Comparison of ENCODE assay signal across 15 mouse cellular contexts in genomic region chr14:7913842-7914241, GRCm38 (mm10). TPM values are rescaled to one million over a fixed set of nuclear protein-coding genes. Genes with fewer than 3 reads are reported as not detected.
DNase-seq lines count a peak whose midpoint lies in the region; ATAC-seq and TF ChIP-seq lines count a peak whose summit lies in the region.
"Had no signal": no experiment of that assay in that cellular context is flagged by ENCODE, and none has a peak within 500 bp of the region (broad histone marks: within the 10 kb centered on the region; RNA-seq: fewer than 3 reads in every experiment).

No protein-coding gene starts in this region.

- peak; percentile 18 for DNase-seq in embryonic facial prominence, embryonic 11.5 days (ENCODE audit: low spot score)
- no peak for DNase-seq in embryonic facial prominence, embryonic 10.5 days (ENCODE audit: low spot score)
- peak; percentile 3 for DNase-seq in retina, embryonic 14.5 days (ENCODE audit: low spot score)
- DNase-seq in retina, postnatal 1 day, result no peak
- peak; percentile 38 to 46 for DNase-seq in thymus, postnatal 36 days
- no peak for DNase-seq in kidney, adult 8-10 months
- no peak for DNase-seq in cerebellum, adult 2 months
- DNase-seq: adrenal gland, postnatal 25 days had no signal

- H3K4me3 ChIP-seq in embryonic facial prominence, embryonic 11.5 days (ENCODE audit: low read depth, low read length), result no peak overlapping the region
- no peak overlapping the region for H3K4me3 ChIP-seq in embryonic facial prominence, embryonic 10.5 days
- no peak overlapping the region for H3K4me3 ChIP-seq in macrophage (ENCODE audit: inconsistent target)
- no peak overlapping the region for H3K4me3 ChIP-seq in cerebellum, adult 2 months (replicated peaks; ENCODE audit: insufficient read depth, low read depth, low read length)
- H3K4me3 ChIP-seq: erythroblast, embryonic 14.5 days; heart, embryonic 15.5 days had no signal

- no peak for TF ChIP-seq POLR2A in cerebellum, adult 2 months (IDR thresholded peaks at IDR 0.05; ENCODE audit: borderline replicate concordance, insufficient read depth, low read length)

- H3K27me3 ChIP-seq in embryonic facial prominence, embryonic 11.5 days (ENCODE audit: control insufficient read depth, insufficient read depth, low read length), result no peaks in the 10 kb centered on the region
- H3K27me3 ChIP-seq in embryonic facial prominence, embryonic 10.5 days (replicated peaks; ENCODE audit: low read depth, poor library complexity, severe bottlenecking), result no peaks in the 10 kb centered on the region
- no peaks in the 10 kb centered on the region for H3K27me3 ChIP-seq in cerebellum, adult 2 months (ENCODE audit: control insufficient read depth, insufficient read depth, low read length)
- H3K27me3 ChIP-seq: heart, embryonic 15.5 days had no signal

- ATAC-seq in embryonic facial prominence, embryonic 11.5 days (replicated peaks; ENCODE audit: insufficient number of reproducible peaks, low FRiP score, low TSS enrichment, low read depth), result no peak

- H3K9me3 ChIP-seq in embryonic facial prominence, embryonic 11.5 days (replicated peaks; ENCODE audit: control insufficient read depth, low read length), result no peaks in the 10 kb centered on the region
- no peaks in the 10 kb centered on the region for H3K9me3 ChIP-seq in embryonic facial prominence, embryonic 10.5 days
- H3K9me3 ChIP-seq: heart, embryonic 15.5 days had no signal

- H3K79me2 ChIP-seq in macrophage (ENCODE audit: inconsistent target), result no peaks in the 10 kb centered on the region

- WGBS in embryonic facial prominence, embryonic 11.5 days, result 72% methylated on average over 7 of the region's 7 CpGs
- 70% methylated on average over 7 of the region's 7 CpGs for WGBS in embryonic facial prominence, embryonic 10.5 days
- 0% methylated on average over 7 of the region's 7 CpGs for WGBS in macrophage (ENCODE audit: missing documents)
- WGBS in cerebellum, adult 2 months, result 83% methylated on average over 7 of the region's 7 CpGs

- no peaks in the 10 kb centered on the region for H3K4me1 ChIP-seq in embryonic facial prominence, embryonic 11.5 days (ENCODE audit: control insufficient read depth, insufficient read depth, low read length)
- H3K4me1 ChIP-seq in embryonic facial prominence, embryonic 10.5 days, result peaks cover 19% of the 10 kb centered on the region
- H3K4me1 ChIP-seq in cerebellum, adult 2 months (ENCODE audit: control insufficient read depth, insufficient read depth, low read length), result no peaks in the 10 kb centered on the region
- H3K4me1 ChIP-seq: heart, embryonic 15.5 days had no signal

- H3K36me3 ChIP-seq in embryonic facial prominence, embryonic 11.5 days (replicated peaks; ENCODE audit: control insufficient read depth, insufficient read depth, low read depth, low read length), result peaks cover 2% of the 10 kb centered on the region
- peaks cover 87% of the 10 kb centered on the region for H3K36me3 ChIP-seq in embryonic facial prominence, embryonic 10.5 days (replicated peaks)
- no peaks in the 10 kb centered on the region for H3K36me3 ChIP-seq in macrophage (ENCODE audit: inconsistent target)

- no peak for TF ChIP-seq CTCF in cerebellum, adult 2 months (IDR thresholded peaks at IDR 0.05; ENCODE audit: borderline replicate concordance, insufficient read depth, low read depth, low read length)

- no peak overlapping the region for H3K9ac ChIP-seq in embryonic facial prominence, embryonic 11.5 days (replicated peaks; ENCODE audit: low read length)
- H3K9ac ChIP-seq: heart, embryonic 15.5 days had no signal

- H3K4me2 ChIP-seq in embryonic facial prominence, embryonic 11.5 days (ENCODE audit: low read depth, low read length), result no peak overlapping the region
- H3K4me2 ChIP-seq: heart, embryonic 15.5 days had no signal

- H3K27ac ChIP-seq in embryonic facial prominence, embryonic 11.5 days (replicated peaks; ENCODE audit: low read depth, low read length), result no peak overlapping the region
- H3K27ac ChIP-seq in embryonic facial prominence, embryonic 10.5 days (replicated peaks), result no peak overlapping the region
- H3K27ac ChIP-seq in macrophage, result peak overlapping the region; percentile 25; the same call in 1 of the 2 replicates
- H3K27ac ChIP-seq in cerebellum, adult 2 months (ENCODE audit: insufficient read depth, low read length), result no peak overlapping the region
- H3K27ac ChIP-seq: heart, embryonic 15.5 days had no signal

RNA-seq across cellular contexts. Expression of gene Gm45521, which starts 43.2 kb away (rescaled TPM):
- polyA plus RNA-seq in embryonic facial prominence, embryonic 11.5 days (2014; fragmentation: Nextera tagmentation; extraction: Ambion mirVana), result not detected in 2 replicates
- 0.48 TPM in 1 of 2 replicates, not detected in the other for polyA plus RNA-seq in embryonic facial prominence, embryonic 10.5 days (2016; fragmentation: Nextera tagmentation; extraction: Ambion mirVana)
- not detected for total RNA-seq in macrophage (2018; cell fraction: chromatin; rRNA removed)
- total RNA-seq in macrophage (2018; cell fraction: cytosol; rRNA removed), result not detected
- not detected for total RNA-seq in macrophage (2018; cell fraction: nucleus; rRNA removed)
- not detected in 3 replicates for polyA plus RNA-seq in macrophage (2018)
- polyA plus RNA-seq in cerebellum, adult 2 months (2012; rRNA removed), result not detected in 2 replicates
- total RNA-seq: adrenal gland, postnatal 25 days; left cerebral cortex, adult 18-20 months had no signal
- polyA plus RNA-seq: C2C12; erythroblast, embryonic 14.5 days; heart, embryonic 15.5 days; neural tube, embryonic 11.5 days; stomach, embryonic 16.5 days had no signal

Comparison
In these comparisons a context has a peak if more than half of its experiments do, and no peak if none do; other contexts are left out.
1. DNase-seq: peak in embryonic facial prominence, embryonic 11.5 days (single experiment), retina, embryonic 14.5 days (single experiment) and thymus, postnatal 36 days (2 of 2); none in embryonic facial prominence, embryonic 10.5 days (single experiment), retina, postnatal 1 day (single experiment), kidney, adult 8-10 months (0 of 2) and cerebellum, adult 2 months (0 of 2).